Mouse (Mus musculus) forelimb bud, embryonic 11.5 days (tissue): ENCODE data around the gene Scamp2.

Source experiments
- DNase-seq: peaks from one replicate; pipeline ENCODE4 v3.0.0-alpha.2; 2012; ENCODE audit warnings: low read depth, low spot score

Gene Scamp2

DNA sequence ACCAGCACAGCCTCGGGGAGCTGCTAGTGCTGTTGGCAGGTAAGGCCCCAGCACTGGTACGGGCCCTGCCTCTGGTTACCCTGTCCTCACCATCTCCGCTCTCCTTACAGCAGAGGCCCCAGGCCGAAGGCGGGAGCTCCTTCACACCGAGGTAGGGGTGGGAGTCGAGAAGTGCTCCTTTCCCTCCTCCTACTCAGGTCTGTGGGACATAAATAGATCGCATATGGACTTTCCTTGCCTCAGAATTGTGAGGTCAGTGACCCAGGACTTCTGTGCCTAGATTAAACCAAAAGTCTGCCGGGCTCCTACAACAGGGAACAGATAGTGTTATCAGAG, 33.4 kb downstream of the Scamp2 start:
- DNase-seq = no peak

GRCm38 (mm10) chr9:57597265-57597664, 36.5 kb downstream of the Scamp2 start:
- DNase-seq = no peak

GRCm38 (mm10) chr9:57597929-57598382, 37.2 kb downstream of the Scamp2 start:
- no peak for DNase-seq

GRCm38 (mm10) chr9:57598851-57599563, 38.3 kb downstream of the Scamp2 start:
- DNase-seq = no peak

DNA sequence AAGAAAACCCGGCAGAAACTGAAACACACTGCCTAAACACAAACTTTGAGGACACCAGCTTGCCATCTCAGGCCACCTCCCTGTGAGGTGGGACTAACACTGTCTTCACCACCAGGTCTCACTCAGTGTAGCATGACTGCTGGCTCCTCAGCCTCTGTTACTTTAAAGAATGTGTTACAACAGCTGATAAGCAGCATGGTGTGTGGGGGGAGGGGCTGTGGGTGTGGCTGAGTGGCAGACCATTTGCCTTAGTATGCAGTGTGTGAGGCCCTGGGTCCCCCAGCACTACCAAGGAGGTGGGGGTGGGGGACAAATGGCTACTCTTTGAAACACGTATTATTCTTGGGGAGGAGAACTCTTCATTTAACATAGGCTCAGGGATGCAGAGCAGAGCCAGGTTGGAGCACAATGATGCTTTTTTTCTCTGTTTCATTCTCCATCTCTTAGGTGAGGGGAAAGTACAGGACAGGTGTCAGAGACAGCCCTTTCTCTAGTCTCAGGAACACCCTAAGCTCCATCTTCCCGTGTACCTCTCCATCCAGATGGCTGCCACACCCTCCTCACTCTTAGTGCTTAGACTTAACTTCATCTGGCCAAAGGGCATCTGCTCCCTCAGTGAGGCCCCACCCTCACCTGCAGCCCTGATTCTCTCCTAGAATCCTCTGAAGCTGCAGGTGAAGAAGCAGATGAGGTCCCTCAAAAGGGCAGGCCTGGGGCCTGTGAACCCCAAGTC, 40.0 kb downstream of the Scamp2 start:
- DNase-seq = peak; percentile 26

GRCm38 (mm10) chr9:57601353-57601706, 40.6 kb downstream of the Scamp2 start:
- DNase-seq = no peak

DNA sequence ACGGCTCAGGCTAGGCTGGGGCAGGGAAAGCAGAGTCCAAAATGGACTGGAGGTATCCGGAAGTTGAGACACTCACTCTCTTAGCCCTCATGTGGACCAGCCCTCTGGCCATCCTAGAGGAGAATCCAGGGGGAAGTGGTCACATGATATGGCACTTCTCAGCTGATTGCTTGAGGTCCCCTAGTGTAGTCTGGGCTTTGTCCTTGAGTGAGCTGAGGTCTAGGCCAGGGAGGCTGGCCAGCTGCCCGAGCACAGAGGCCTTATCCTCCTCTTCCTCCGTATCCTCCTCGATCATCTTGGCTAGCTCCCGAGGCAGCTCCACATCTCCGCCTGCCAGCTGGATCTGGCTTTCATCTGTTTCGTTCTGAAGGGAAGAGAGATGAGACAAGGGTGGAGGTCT, 41.4 kb downstream of the Scamp2 start:
- DNase-seq = no peak

GRCm38 (mm10) chr9:57604875-57605274, 44.1 kb downstream of the Scamp2 start:
- no peak for DNase-seq

- DNase-seq = no peak
These were observed 44.8 kb downstream of the Scamp2 start for GRCm38 (mm10) chr9:57605503-57605902.

- peak; percentile 83 for DNase-seq
These were observed 45.6 kb downstream of the Scamp2 start, which contains the start of gene Cplx3 for GRCm38 (mm10) chr9:57606139-57606851. TSS of gene Cplx3 (minus strand) at chr9:57606281.

GRCm38 (mm10) chr9:57609803-57610202, 49.1 kb downstream of the Scamp2 start:
- DNase-seq = no peak

- no peak for DNase-seq
These were observed 49.6 kb downstream of the Scamp2 start for GRCm38 (mm10) chr9:57610359-57610826.

DNA sequence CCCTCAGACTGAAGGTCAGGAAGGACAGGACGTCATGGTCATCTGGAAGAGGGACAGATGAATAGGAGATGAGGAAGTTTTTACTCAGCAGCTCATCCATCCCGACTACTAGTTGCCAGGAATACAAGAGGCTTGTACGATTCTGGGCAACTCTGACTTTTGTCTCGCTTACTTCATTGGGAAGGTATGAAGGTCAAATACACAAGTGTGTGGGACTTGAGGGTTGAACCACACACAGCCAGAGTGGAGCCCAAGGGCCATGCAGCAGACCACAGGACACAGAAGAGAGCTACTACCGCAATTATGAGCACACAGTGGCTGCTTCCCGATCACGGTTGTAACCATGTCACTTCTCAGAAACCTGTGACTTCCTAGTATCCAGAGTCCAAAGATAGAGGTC, 51.8 kb downstream of the Scamp2 start:
- no peak for DNase-seq

DNA sequence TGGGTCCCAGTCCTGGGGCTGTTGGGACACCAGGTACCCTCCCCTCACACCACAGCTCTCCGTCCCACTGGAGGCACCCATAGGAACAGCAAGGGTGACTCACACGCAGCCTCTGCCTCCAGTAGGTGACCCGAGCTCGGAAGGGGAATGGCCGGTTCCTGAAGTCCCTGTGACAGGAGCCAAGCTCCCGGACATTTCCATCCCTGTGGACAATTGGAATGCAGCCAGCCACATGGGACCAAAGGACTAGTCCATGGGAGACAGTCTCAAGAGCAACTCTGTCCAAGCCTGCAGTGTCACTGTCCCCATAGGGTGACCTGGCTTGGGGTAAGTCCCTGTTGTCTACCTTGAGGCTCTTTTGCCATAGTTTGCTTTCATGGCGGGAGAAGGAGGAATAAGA, 53.2 kb downstream of the Scamp2 start:
- DNase-seq = no peak

DNA sequence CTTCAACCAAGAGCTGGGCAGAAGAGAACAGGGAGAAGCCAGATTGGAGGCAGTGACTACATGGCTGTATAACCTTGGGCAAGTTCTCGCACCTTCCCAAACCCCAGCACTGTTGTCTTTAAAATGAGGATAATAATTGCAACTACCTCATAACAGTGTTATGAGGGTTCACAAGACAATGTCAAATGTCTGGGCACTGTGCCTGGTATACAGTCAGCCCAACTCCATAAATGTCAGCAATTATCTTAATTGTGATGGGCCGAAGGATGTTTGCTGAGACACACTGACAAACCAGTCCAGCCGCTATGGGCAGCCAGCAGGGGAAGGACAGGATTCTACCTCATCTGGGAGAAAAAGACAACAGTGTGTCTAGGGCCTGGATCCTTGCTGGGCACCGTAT, 54.0 kb downstream of the Scamp2 start:
- DNase-seq = no peak

DNA sequence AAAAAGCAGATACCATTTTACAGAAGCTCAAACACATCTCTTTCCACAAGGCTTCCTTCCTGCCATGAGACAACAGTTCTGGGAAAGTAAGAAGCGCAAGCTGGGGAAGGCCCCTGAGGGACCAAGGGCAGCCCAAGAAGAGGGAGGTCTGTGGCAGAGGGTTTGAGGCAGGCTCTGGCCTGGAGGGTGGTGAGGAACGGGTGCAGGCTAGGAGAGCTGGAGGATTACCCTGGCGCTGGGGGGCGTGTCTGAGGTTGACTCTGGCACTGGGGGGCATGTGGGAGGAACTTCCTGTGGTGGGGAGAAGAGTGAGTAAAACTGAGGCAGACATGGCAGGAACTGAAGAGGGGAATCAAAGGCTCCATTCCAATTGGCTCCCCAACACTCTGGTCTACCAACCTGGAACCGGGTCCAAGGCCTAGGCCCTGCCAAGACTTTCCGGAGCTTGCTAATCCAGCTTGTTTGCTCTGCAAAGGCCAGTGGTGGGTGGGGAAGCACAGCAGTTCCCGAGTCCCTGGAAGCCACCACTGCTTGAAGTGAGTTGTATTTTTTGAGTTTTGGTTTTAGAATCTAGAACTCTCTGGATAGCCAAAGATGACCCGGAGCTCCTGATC, 56.9 kb downstream of the Scamp2 start:
- DNase-seq = no peak

DNA sequence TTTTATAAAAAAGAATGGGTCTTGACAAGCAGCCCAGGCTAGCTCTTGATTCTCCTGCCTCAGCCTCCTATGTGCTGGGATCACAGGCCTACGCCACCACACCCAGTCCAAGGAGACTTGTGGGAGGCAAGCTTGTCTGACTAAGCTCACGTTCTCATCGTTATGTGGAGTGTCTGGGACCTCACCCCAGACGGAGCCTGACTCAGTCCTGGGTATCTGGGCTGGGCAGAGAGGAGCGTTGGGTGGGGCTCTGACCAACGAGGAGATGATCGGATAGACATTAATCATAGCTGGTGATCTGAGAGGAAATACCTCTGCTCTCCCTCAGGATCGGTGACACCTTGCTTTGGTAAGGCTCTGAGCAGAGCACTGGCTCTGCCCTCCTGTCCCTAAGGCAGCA, 58.1 kb downstream of the Scamp2 start:
- no peak for DNase-seq

DNA sequence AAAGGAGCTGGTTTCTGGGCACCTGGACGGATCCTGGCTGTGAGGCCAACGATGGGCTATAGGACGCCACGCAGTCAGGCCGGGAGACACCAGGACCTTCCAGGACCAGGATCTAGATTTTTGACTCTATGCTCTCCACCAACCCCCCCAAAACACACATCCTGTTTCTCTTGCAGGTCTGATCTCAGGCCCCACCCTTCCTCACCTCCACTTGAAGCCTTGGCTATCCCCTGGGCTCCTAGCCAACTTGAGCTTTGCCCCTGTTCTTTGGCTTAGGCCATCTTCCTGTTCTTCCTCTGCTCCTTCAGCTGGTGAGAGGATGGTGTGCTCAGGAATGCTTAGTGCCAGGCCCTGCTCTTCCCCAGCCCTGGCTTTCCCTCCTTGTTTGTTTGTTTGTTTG, 59.9 kb downstream of the Scamp2 start, which contains the start of gene Lman1l:
Gene Lman1l (minus strand): TSS at position 101 of the 400 bp plus-strand sequence.
- no peak for DNase-seq

DNA sequence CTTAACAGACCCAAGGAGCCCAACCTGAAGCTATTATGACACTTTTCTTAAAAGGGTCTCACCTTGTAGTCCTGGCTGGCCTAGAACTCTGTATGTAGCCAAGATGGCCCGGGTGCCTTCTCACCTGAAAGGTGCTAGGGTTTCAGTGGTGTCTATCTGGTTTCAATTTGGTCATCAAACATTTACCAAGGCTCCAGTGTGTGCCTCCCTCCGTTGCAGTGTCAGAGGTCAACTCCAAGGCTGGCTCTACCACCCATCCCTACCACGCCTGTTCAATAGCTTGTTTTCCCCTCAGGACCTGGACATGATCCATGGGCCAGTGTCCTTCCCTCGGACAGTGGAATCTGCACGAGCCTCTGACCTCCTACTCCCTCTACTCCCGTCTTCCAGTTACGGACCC, 63.6 kb downstream of the Scamp2 start:
- DNase-seq = no peak

- no peak for DNase-seq
These were observed 65.1 kb downstream of the Scamp2 start for GRCm38 (mm10) chr9:57625674-57626500.

DNA sequence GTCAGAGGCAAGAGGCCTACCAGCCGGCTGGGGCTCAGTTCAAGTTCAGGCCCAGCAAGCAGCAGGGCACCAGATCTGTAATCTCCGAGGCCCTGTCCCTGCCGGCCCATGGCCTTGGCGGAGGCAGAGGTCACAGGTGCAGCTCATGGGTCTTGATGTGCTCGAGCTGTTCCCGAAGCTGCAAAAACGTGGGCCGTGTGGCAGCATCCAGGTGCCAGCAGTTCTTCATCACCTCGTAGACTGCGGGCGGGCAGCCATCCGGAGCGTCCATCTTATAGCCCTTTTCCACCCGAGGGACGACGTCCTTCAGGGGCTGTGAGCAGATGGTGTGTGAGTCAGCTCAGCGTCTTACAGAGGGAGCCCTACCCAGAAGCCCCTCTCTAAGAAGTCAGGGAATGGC, 66.4 kb downstream of the Scamp2 start:
- DNase-seq = no peak
